Comparison of ENCODE assay signal across 8 mouse cellular contexts in genomic region chrX:37190755-37191104, GRCm38 (mm10). TPM values are rescaled to one million over a fixed set of nuclear protein-coding genes. Genes with fewer than 3 reads are reported as not detected.
A peak's percentile ranks its signal among the peaks of the same experiment; 100 is the strongest.
DNase-seq lines count a peak whose midpoint lies in the region; ATAC-seq and TF ChIP-seq lines count a peak whose summit lies in the region.

No protein-coding gene starts in this region.

- peaks cover 4% of the 10 kb centered on the region; the same call in 1 of the 2 replicates for H3K36me3 ChIP-seq in heart, embryonic 10.5 days
- H3K36me3 ChIP-seq in ES-Bruce4 (ENCODE audit: control insufficient read depth, insufficient read depth, low read length, poor library complexity, severe bottlenecking), result no peaks in the 10 kb centered on the region
- H3K36me3 ChIP-seq in forebrain, embryonic 12.5 days (replicated peaks), result no peaks in the 10 kb centered on the region
- peaks cover 2% of the 10 kb centered on the region; the same call in 1 of the 2 replicates for H3K36me3 ChIP-seq in liver, embryonic 13.5 days

- TF ChIP-seq POLR2A in ES-Bruce4 (IDR thresholded peaks at IDR 0.05; ENCODE audit: insufficient read depth, low read length), result no peak

- WGBS in heart, embryonic 10.5 days, result 15% methylated on average over 20 of the region's 20 CpGs
- 32% methylated on average over 20 of the region's 20 CpGs for WGBS in forebrain, embryonic 12.5 days
- WGBS in liver, embryonic 13.5 days (ENCODE audit: insufficient replicate concordance), result 8% methylated on average over 20 of the region's 20 CpGs

- no peaks in the 10 kb centered on the region for H3K4me1 ChIP-seq in heart, embryonic 10.5 days
- H3K4me1 ChIP-seq in ES-Bruce4 (ENCODE audit: control insufficient read depth, insufficient read depth, low read length), result no peaks in the 10 kb centered on the region
- 0 out of 2 replicates have a peak, but pooled peaks cover 6% of the 10 kb centered on the region for H3K4me1 ChIP-seq in forebrain, embryonic 12.5 days
- H3K4me1 ChIP-seq in liver, embryonic 13.5 days (replicated peaks), result peaks cover 8% of the 10 kb centered on the region

- peak overlapping the region; percentile 30 for H3K9ac ChIP-seq in ES-Bruce4 (ENCODE audit: low read depth, poor library complexity, severe bottlenecking)
- peak overlapping the region; percentile 57 for H3K9ac ChIP-seq in forebrain, embryonic 12.5 days
- peak overlapping the region; percentile 71 for H3K9ac ChIP-seq in liver, embryonic 13.5 days

- H3K4me3 ChIP-seq in heart, embryonic 10.5 days, result peak overlapping the region; percentile 65
- H3K4me3 ChIP-seq in ES-Bruce4 (ENCODE audit: low read depth, low read length), result peak overlapping the region; percentile 85
- peak overlapping the region; percentile 54 for H3K4me3 ChIP-seq in forebrain, embryonic 12.5 days (replicated peaks)
- H3K4me3 ChIP-seq in liver, embryonic 13.5 days (replicated peaks), result peak overlapping the region; percentile 70

- TF ChIP-seq CTCF in ES-Bruce4 (IDR thresholded peaks at IDR 0.05; ENCODE audit: low read depth, low read length), result no peak

- no peak for DNase-seq in heart, embryonic 10.5 days (ENCODE audit: low spot score)
- DNase-seq in heart, adult 9 months (ENCODE audit: low spot score in 2 of 2), result no peak
- DNase-seq in liver, embryonic 13.5 days, result no peak
- DNase-seq in adrenal gland, postnatal 4 days (ENCODE audit: low spot score in 2 of 2), result no peak
- DNase-seq in cerebellum, adult 11 months, result no peak
- DNase-seq in cerebellum, adult 8-10 months, result no peak

- H3K4me2 ChIP-seq in forebrain, embryonic 12.5 days, result peak overlapping the region; percentile 57
- peak overlapping the region; percentile 75 for H3K4me2 ChIP-seq in liver, embryonic 13.5 days

- no peak for TF ChIP-seq EP300 in ES-Bruce4 (IDR thresholded peaks at IDR 0.05; ENCODE audit: insufficient read depth, low read depth, low read length)

- no peaks in the 10 kb centered on the region for H3K27me3 ChIP-seq in heart, embryonic 10.5 days (ENCODE audit: insufficient read depth, poor library complexity, severe bottlenecking)
- H3K27me3 ChIP-seq in ES-Bruce4 (ENCODE audit: control insufficient read depth, insufficient read depth, low read length, poor library complexity, severe bottlenecking), result no peaks in the 10 kb centered on the region
- no peaks in the 10 kb centered on the region for H3K27me3 ChIP-seq in forebrain, embryonic 12.5 days
- no peaks in the 10 kb centered on the region for H3K27me3 ChIP-seq in liver, embryonic 13.5 days

- no peak for ATAC-seq in forebrain, embryonic 12.5 days (ENCODE audit: low FRiP score)
- ATAC-seq in liver, embryonic 13.5 days (ENCODE audit: low read depth), result peak; percentile 41

- no peaks in the 10 kb centered on the region for H3K9me3 ChIP-seq in heart, embryonic 10.5 days
- H3K9me3 ChIP-seq in ES-Bruce4 (replicated peaks; ENCODE audit: control insufficient read depth, insufficient read depth, low read length, poor library complexity, severe bottlenecking), result no peaks in the 10 kb centered on the region
- no peaks in the 10 kb centered on the region for H3K9me3 ChIP-seq in forebrain, embryonic 12.5 days
- no peaks in the 10 kb centered on the region for H3K9me3 ChIP-seq in liver, embryonic 13.5 days (replicated peaks)

- peak overlapping the region; percentile 83 for H3K27ac ChIP-seq in heart, embryonic 10.5 days
- no peak overlapping the region for H3K27ac ChIP-seq in ES-Bruce4 (ENCODE audit: insufficient read depth, low read length)
- H3K27ac ChIP-seq in forebrain, embryonic 12.5 days, result no peak overlapping the region
- H3K27ac ChIP-seq in liver, embryonic 13.5 days, result no peak overlapping the region

RNA-seq across cellular contexts. Expression of gene Ndufa1, which starts 0.2 kb away (rescaled TPM):
- 466 and 555 TPM in 2 replicates for polyA plus RNA-seq in heart, embryonic 10.5 days (2016; fragmentation: Nextera tagmentation; extraction: Ambion mirVana)
- polyA plus RNA-seq in ES-Bruce4 (2011; ENCODE audit: insufficient read depth, insufficient read length, low read depth, missing spikeins), result 114 and 118 TPM in 2 replicates
- 362 and 392 TPM in 2 replicates for polyA plus RNA-seq in forebrain, embryonic 12.5 days (2016; fragmentation: Nextera tagmentation; extraction: Ambion mirVana)
- 227 and 254 TPM in 2 replicates for polyA plus RNA-seq in liver, embryonic 13.5 days (2015; fragmentation: Nextera tagmentation; extraction: Ambion mirVana)
- 100 to 1,000 TPM; 215 to 220 TPM for total RNA-seq in adrenal gland, postnatal 4 days (2021)

RNA-seq across cellular contexts. Expression of gene Rnf113a1, which starts 0.3 kb away (rescaled TPM):
- polyA plus RNA-seq in heart, embryonic 10.5 days (2016; fragmentation: Nextera tagmentation; extraction: Ambion mirVana), result 7.8 and 8.5 TPM in 2 replicates
- polyA plus RNA-seq in ES-Bruce4 (2011; ENCODE audit: insufficient read depth, insufficient read length, low read depth, missing spikeins), result 5.3 and 9.1 TPM in 2 replicates
- 14.4 and 15.3 TPM in 2 replicates for polyA plus RNA-seq in forebrain, embryonic 12.5 days (2016; fragmentation: Nextera tagmentation; extraction: Ambion mirVana)
- 3.0 and 3.6 TPM in 2 replicates for polyA plus RNA-seq in liver, embryonic 13.5 days (2015; fragmentation: Nextera tagmentation; extraction: Ambion mirVana)
- total RNA-seq in adrenal gland, postnatal 4 days (2021), result 1 to 10 TPM; 4.9 to 5.7 TPM

RNA-seq across cellular contexts. Expression of gene Gm9, which starts 20.1 kb away (rescaled TPM):
- polyA plus RNA-seq in heart, embryonic 10.5 days (2016; fragmentation: Nextera tagmentation; extraction: Ambion mirVana), result not detected in 2 replicates
- 3.0 and 3.3 TPM in 2 replicates for polyA plus RNA-seq in ES-Bruce4 (2011; ENCODE audit: insufficient read depth, insufficient read length, low read depth, missing spikeins)
- not detected in 2 replicates for polyA plus RNA-seq in forebrain, embryonic 12.5 days (2016; fragmentation: Nextera tagmentation; extraction: Ambion mirVana)
- polyA plus RNA-seq in liver, embryonic 13.5 days (2015; fragmentation: Nextera tagmentation; extraction: Ambion mirVana), result not detected in 2 replicates
- not detected for total RNA-seq in adrenal gland, postnatal 4 days (2021)

RNA-seq across cellular contexts. Expression of gene Akap14, which starts 22.1 kb away (rescaled TPM):
- not detected in 2 replicates for polyA plus RNA-seq in heart, embryonic 10.5 days (2016; fragmentation: Nextera tagmentation; extraction: Ambion mirVana)
- not detected in 2 replicates for polyA plus RNA-seq in ES-Bruce4 (2011; ENCODE audit: insufficient read depth, insufficient read length, low read depth, missing spikeins)
- polyA plus RNA-seq in forebrain, embryonic 12.5 days (2016; fragmentation: Nextera tagmentation; extraction: Ambion mirVana), result 0.14 and 0.24 TPM in 2 replicates
- polyA plus RNA-seq in liver, embryonic 13.5 days (2015; fragmentation: Nextera tagmentation; extraction: Ambion mirVana), result not detected in 2 replicates
- not detected for total RNA-seq in adrenal gland, postnatal 4 days (2021)

RNA-seq across cellular contexts. Expression of gene Rhox1, which starts 31.3 kb away (rescaled TPM):
- polyA plus RNA-seq in heart, embryonic 10.5 days (2016; fragmentation: Nextera tagmentation; extraction: Ambion mirVana), result not detected in 2 replicates
- not detected in 2 replicates for polyA plus RNA-seq in ES-Bruce4 (2011; ENCODE audit: insufficient read depth, insufficient read length, low read depth, missing spikeins)
- not detected in 2 replicates for polyA plus RNA-seq in forebrain, embryonic 12.5 days (2016; fragmentation: Nextera tagmentation; extraction: Ambion mirVana)
- polyA plus RNA-seq in liver, embryonic 13.5 days (2015; fragmentation: Nextera tagmentation; extraction: Ambion mirVana), result not detected in 2 replicates
- total RNA-seq in adrenal gland, postnatal 4 days (2021), result not detected
